Mouse (Mus musculus) brain, embryonic 14.5 days (tissue): ENCODE measurements at regions not wholly inside any gene's neighbourhood (a gene's known extent, or its start where the extent isn't known, plus 50 kb on each side); places are given as distances from the start of the nearest gene placed in this dataset.
A peak's percentile ranks its signal among the peaks of the same experiment; 100 is the strongest.

Source experiments
- DNase-seq: peaks from one replicate; pipeline ENCODE4 v3.0.0-alpha.2; 2011; ENCODE audit warnings: low read depth
- CTCF ChIP-seq: fragments of 200-500 bp; IDR thresholded peaks from 2 replicates; pipeline ENCODE4 v1.5.1; 2012; ENCODE audit warnings: inconsistent platforms, mild to moderate bottlenecking, moderate library complexity, borderline replicate concordance; ENCODE audit not compliant: insufficient read depth, insufficient read length; ENCODE audit errors: extremely low read depth
- POLR2A ChIP-seq: fragments of 200-500 bp; IDR thresholded peaks from 2 replicates; pipeline ENCODE4 v1.6.1; 2012; ENCODE audit warnings: mild to moderate bottlenecking, inconsistent platforms, borderline replicate concordance; ENCODE audit not compliant: poor library complexity, insufficient read depth, insufficient read length, severe bottlenecking; ENCODE audit errors: extremely low read depth

DNA sequence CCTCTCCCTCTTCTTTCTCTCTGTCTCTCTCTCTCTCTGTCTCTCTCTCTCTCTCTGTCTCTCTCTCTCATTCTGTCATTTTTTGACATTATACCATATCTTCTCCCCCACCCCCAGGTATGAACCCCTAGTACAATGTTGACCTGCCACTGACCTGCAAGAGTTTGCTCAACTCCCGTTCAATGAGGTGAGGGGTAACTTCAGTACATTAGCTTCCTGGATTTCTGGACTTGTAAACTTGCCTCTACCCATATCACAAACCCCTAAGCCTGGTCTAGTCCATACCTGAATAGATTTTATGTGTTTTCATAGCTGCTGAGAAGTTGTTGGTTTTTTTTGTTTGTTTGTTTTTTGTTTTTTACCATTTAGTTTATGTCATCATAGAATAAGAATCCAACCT lies 60.8 kb upstream of the Elovl6 start:
- no peak for TF ChIP-seq CTCF
- TF ChIP-seq POLR2A, result no peak
- no peak for DNase-seq

DNA sequence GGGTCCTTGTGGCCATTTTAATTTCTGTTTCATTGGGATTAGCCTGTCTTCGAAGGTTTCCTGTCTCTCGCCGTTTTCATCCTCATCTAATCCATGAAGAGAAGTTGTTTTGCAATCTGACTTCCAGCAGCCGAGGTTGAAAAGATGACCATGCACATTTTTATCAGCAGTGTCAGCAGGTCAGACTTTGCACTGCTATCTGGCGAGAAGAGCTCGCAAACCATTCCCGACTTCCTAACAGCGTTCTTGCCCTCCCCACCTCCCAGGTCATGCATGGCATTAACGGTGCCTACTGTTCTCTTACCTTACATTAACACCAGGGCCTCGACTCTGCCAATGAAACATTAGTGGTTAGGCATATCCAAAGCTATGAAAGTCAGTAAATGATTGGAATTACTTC lies 60.1 kb upstream of the Elovl6 start:
- no peak for DNase-seq
- TF ChIP-seq CTCF, result no peak
- TF ChIP-seq POLR2A, result no peak

DNA sequence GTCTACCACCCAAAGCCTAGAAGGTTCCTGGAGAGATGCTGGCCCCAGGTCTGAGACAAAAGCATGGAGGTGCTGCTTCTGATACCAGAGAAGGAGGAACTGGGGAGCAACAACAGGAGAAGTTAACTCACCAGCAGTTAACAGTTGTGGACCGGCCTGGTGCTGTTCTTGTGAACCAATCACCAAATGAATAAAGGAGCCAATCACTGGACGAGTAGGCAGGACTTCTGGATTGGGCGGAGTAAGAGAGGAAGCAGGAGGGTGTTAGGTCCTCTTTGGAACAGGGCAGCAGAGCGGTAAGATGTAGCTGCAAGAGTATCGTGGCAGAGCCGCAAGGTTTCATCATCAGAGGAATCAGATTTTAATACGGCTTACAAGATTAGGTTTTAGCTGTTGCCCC lies 57.7 kb upstream of the Elovl6 start:
- DNase-seq, result no peak
- TF ChIP-seq CTCF, result no peak
- no peak for TF ChIP-seq POLR2A

DNA sequence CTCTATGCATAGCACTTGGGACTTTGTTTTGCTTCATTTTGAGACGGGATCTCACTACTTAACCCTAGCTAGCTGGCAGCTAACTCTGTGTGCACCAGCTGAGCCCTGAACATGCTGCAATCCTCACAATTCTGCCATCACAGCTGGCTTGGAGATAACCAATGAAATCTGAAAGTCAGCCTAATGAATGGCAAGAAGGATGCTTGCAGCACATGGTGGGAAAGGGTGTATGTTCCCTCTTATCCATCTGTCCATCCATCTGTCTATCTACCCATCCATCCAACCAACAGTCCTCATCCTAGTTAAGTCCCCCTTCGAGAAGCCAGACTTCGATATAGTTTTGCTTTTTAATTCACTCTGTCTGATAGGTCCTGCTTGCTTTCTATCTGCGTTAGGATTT lies 55.9 kb upstream of the Elovl6 start:
- TF ChIP-seq POLR2A, result no peak
- TF ChIP-seq CTCF, result no peak

DNA sequence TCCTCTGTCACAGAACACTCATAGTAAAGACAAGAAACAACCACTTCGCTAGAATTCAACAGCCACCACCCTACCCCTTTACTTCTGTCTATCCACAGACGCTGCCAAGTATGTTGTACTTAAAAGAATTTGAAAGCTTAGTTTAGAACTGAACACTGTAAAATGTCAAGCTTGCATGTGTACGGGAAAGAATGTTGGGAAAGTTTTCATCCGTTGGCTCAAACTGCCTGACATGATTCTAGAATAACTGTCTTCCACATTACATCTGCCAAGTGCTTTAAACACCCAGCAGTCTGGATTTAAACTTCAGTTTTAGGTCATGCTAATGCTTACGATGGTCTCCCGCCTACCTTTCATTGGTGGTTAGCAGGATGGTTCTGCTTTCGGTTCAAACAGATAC lies 54.1 kb upstream of the Elovl6 start:
- no peak for TF ChIP-seq POLR2A
- no peak for TF ChIP-seq CTCF

More for the DNA sequence above, 55.9 kb upstream of the Elovl6 start:
- peak; percentile 29 for DNase-seq

DNA sequence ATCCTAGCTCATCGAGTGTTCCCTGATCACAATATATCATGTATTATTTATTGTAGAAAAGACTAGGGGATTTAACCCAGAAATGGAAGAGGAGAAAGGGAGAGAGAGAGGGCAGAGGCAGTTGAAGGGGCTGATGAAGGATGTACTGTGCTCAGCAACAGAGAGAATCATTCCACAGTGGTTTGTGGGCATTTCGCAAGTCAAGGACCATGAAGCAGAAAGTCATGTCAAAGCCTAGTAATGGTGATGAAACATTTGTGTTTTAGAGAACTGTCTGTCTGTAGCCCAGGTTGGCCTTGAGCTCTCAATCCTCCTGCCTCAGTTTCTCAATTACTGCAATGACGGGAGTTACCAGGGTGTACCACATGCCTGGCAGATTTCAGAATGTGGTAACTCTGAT lies 50.9 kb upstream of the Elovl6 start:
- no peak for DNase-seq

More for the DNA sequence above, 54.1 kb upstream of the Elovl6 start:
- no peak for DNase-seq

More for the DNA sequence above, 50.9 kb upstream of the Elovl6 start:
- TF ChIP-seq CTCF (no peak), POLR2A (no peak)
